Mouse (Mus musculus): Measurements from ENCODE around the gene Urb1. TPM values are rescaled to one million over a fixed set of nuclear protein-coding genes. Genes with fewer than 3 reads are reported as not detected.
A peak's percentile ranks its signal among the peaks of the same experiment; 100 is the strongest.

Gene Urb1
- polyA plus RNA-seq, 1 experiment from 2014 or later = 9.7 TPM

GRCm38 (mm10) chr16:90822284-90822935 lies 12.2 kb upstream of the Urb1 start:
- Histone ChIP-seq H3K27ac (peak overlapping the region; percentile 73), H3K9ac (peak overlapping the region; percentile 14; the same call in 1 of the 2 replicates), H3K4me2 (peak overlapping the region; percentile 44), H3K9me3 (replicated peaks) (no peaks in the 10 kb centered on the region), H3K4me3 (no peak overlapping the region), H3K4me1 (peaks cover 37% of the 10 kb centered on the region), H3K36me3 (no peaks in the 10 kb centered on the region), H3K27me3 (replicated peaks) (peaks cover 29% of the 10 kb centered on the region)
- WGBS (ENCODE audit: insufficient replicate concordance) = 61% methylated on average over 10 of the region's 10 CpGs
- ATAC-seq = peak; percentile 97

- Histone ChIP-seq H3K4me1 (peaks cover 37% of the 10 kb centered on the region), H3K4me3 (no peak overlapping the region), H3K36me3 (no peaks in the 10 kb centered on the region), H3K4me2 (no peak overlapping the region), H3K27ac (peak overlapping the region; percentile 73; the same call in 1 of the 2 replicates), H3K9me3 (replicated peaks) (no peaks in the 10 kb centered on the region), H3K9ac (no peak overlapping the region), H3K27me3 (replicated peaks) (peaks cover 35% of the 10 kb centered on the region)
- no peak for ATAC-seq
- 73% methylated on average over 14 of the region's 14 CpGs for WGBS (ENCODE audit: insufficient replicate concordance)
Observed at GRCm38 (mm10) chr16:90821046-90821697, 11.0 kb upstream of the Urb1 start.

GRCm38 (mm10) chr16:90820326-90820725 lies 10.1 kb upstream of the Urb1 start:
- Histone ChIP-seq H3K4me1 (peaks cover 37% of the 10 kb centered on the region), H3K4me2 (no peak overlapping the region), H3K9me3 (replicated peaks) (no peaks in the 10 kb centered on the region), H3K27ac (no peak overlapping the region), H3K36me3 (no peaks in the 10 kb centered on the region), H3K4me3 (no peak overlapping the region), H3K27me3 (replicated peaks) (peaks cover 42% of the 10 kb centered on the region), H3K9ac (no peak overlapping the region)
- no peak for ATAC-seq
- 61% methylated on average over 6 of the region's 6 CpGs for WGBS (ENCODE audit: insufficient replicate concordance)

GRCm38 (mm10) chr16:90812086-90812485 lies 1.9 kb upstream of the Urb1 start:
- Histone ChIP-seq H3K9ac (no peak overlapping the region), H3K4me3 (no peak overlapping the region), H3K27ac (no peak overlapping the region), H3K36me3 (peaks cover 9% of the 10 kb centered on the region), H3K27me3 (replicated peaks) (peaks cover 23% of the 10 kb centered on the region), H3K4me1 (peaks cover 33% of the 10 kb centered on the region), H3K9me3 (replicated peaks) (no peaks in the 10 kb centered on the region), H3K4me2 (no peak overlapping the region)
- ATAC-seq = no peak
- 66% methylated on average over 5 of the region's 5 CpGs for WGBS (ENCODE audit: insufficient replicate concordance)

GRCm38 (mm10) chr16:90810716-90811256 lies 573 bp upstream of the Urb1 start:
- no peak for ATAC-seq

GRCm38 (mm10) chr16:90804466-90804865 lies 5.7 kb downstream of the Urb1 start:
- H3K36me3 ChIP-seq = peaks cover 64% of the 10 kb centered on the region

More at GRCm38 (mm10) chr16:90810716-90811256, 573 bp upstream of the Urb1 start:
- Histone ChIP-seq H3K27me3 (replicated peaks) (peaks cover 14% of the 10 kb centered on the region), H3K36me3 (peaks cover 9% of the 10 kb centered on the region), H3K4me2 (peak overlapping the region; percentile 80), H3K27ac (0 out of 2 replicates have a peak overlapping the region, but pooled peaks have one; percentile 39), H3K4me1 (peaks cover 40% of the 10 kb centered on the region), H3K9me3 (replicated peaks) (no peaks in the 10 kb centered on the region), H3K4me3 (peak overlapping the region; percentile 84), H3K9ac (no peak overlapping the region)
- WGBS (ENCODE audit: insufficient replicate concordance) = 57% methylated on average over 11 of the region's 11 CpGs

GRCm38 (mm10) chr16:90801928-90802327 lies 8.3 kb downstream of the Urb1 start:
- Histone ChIP-seq H3K4me3 (no peak overlapping the region), H3K27ac (no peak overlapping the region), H3K36me3 (peaks cover 80% of the 10 kb centered on the region), H3K27me3 (replicated peaks) (no peaks in the 10 kb centered on the region), H3K4me2 (no peak overlapping the region), H3K9ac (no peak overlapping the region), H3K9me3 (replicated peaks) (no peaks in the 10 kb centered on the region), H3K4me1 (peaks cover 14% of the 10 kb centered on the region)
- ATAC-seq = no peak
- 85% methylated on average over 3 of the region's 3 CpGs for WGBS (ENCODE audit: insufficient replicate concordance)

More at GRCm38 (mm10) chr16:90804466-90804865, 5.7 kb downstream of the Urb1 start:
- no peak overlapping the region for H3K4me3 ChIP-seq
- no peak overlapping the region for H3K27ac ChIP-seq
- H3K9ac ChIP-seq = no peak overlapping the region
- ATAC-seq = no peak
- peaks cover 36% of the 10 kb centered on the region for H3K4me1 ChIP-seq
- no peak overlapping the region for H3K4me2 ChIP-seq
- 82% methylated on average over 5 of the region's 5 CpGs for WGBS (ENCODE audit: insufficient replicate concordance)
- H3K27me3 ChIP-seq (replicated peaks) = no peaks in the 10 kb centered on the region
- H3K9me3 ChIP-seq (replicated peaks) = no peaks in the 10 kb centered on the region

- Histone ChIP-seq H3K4me1 (peaks cover 12% of the 10 kb centered on the region), H3K9me3 (replicated peaks) (no peaks in the 10 kb centered on the region), H3K9ac (no peak overlapping the region), H3K36me3 (peaks cover 87% of the 10 kb centered on the region), H3K4me2 (no peak overlapping the region), H3K27me3 (replicated peaks) (no peaks in the 10 kb centered on the region), H3K27ac (no peak overlapping the region), H3K4me3 (no peak overlapping the region)
- ATAC-seq = no peak
- 82% methylated on average over 5 of the region's 5 CpGs for WGBS (ENCODE audit: insufficient replicate concordance)
Observed at GRCm38 (mm10) chr16:90801251-90801650, 9.0 kb downstream of the Urb1 start.

GRCm38 (mm10) chr16:90799840-90800239 lies 10.4 kb downstream of the Urb1 start:
- no peaks in the 10 kb centered on the region for H3K9me3 ChIP-seq (replicated peaks)
- H3K27me3 ChIP-seq (replicated peaks) = no peaks in the 10 kb centered on the region
- WGBS (ENCODE audit: insufficient replicate concordance) = 83% methylated on average over 10 of the region's 10 CpGs
- H3K27ac ChIP-seq = no peak overlapping the region
- no peak overlapping the region for H3K4me2 ChIP-seq
- H3K4me3 ChIP-seq = no peak overlapping the region
- H3K9ac ChIP-seq = no peak overlapping the region
- H3K36me3 ChIP-seq = peaks cover 92% of the 10 kb centered on the region
- H3K4me1 ChIP-seq = no peaks in the 10 kb centered on the region
- ATAC-seq = no peak

GRCm38 (mm10) chr16:90798848-90799247 lies 11.4 kb downstream of the Urb1 start:
- no peaks in the 10 kb centered on the region for H3K4me1 ChIP-seq
- H3K9ac ChIP-seq = no peak overlapping the region
- H3K27me3 ChIP-seq (replicated peaks) = no peaks in the 10 kb centered on the region
- no peak overlapping the region for H3K4me3 ChIP-seq
- H3K4me2 ChIP-seq = no peak overlapping the region
- H3K36me3 ChIP-seq = peaks cover 90% of the 10 kb centered on the region
- H3K27ac ChIP-seq = no peak overlapping the region
- ATAC-seq = no peak
- H3K9me3 ChIP-seq (replicated peaks) = no peaks in the 10 kb centered on the region
- WGBS (ENCODE audit: insufficient replicate concordance) = 76% methylated on average over 5 of the region's 5 CpGs

- Histone ChIP-seq H3K4me2 (no peak overlapping the region), H3K27me3 (replicated peaks) (no peaks in the 10 kb centered on the region), H3K9me3 (replicated peaks) (no peaks in the 10 kb centered on the region), H3K27ac (no peak overlapping the region), H3K4me3 (no peak overlapping the region), H3K9ac (no peak overlapping the region), H3K4me1 (no peaks in the 10 kb centered on the region), H3K36me3 (peaks cover 90% of the 10 kb centered on the region)
- ATAC-seq = no peak
- WGBS (ENCODE audit: insufficient replicate concordance) = 81% methylated on average over 8 of the region's 8 CpGs
Observed at GRCm38 (mm10) chr16:90798446-90798845, 11.8 kb downstream of the Urb1 start.

GRCm38 (mm10) chr16:90794708-90795107 lies 15.5 kb downstream of the Urb1 start:
- ATAC-seq = no peak

More at GRCm38 (mm10) chr16:90794708-90795107, 15.5 kb downstream of the Urb1 start:
- no peak overlapping the region for H3K4me2 ChIP-seq
- H3K27me3 ChIP-seq (replicated peaks) = no peaks in the 10 kb centered on the region
- H3K36me3 ChIP-seq = peaks cover 98% of the 10 kb centered on the region
- no peak overlapping the region for H3K9ac ChIP-seq
- no peak overlapping the region for H3K27ac ChIP-seq
- H3K4me3 ChIP-seq = no peak overlapping the region
- no peaks in the 10 kb centered on the region for H3K4me1 ChIP-seq
- no peaks in the 10 kb centered on the region for H3K9me3 ChIP-seq (replicated peaks)

Measured in liver, embryonic 12.5 days (tissue).